Mouse (Mus musculus): ENCODE results near the gene Disc1.

The Disc1 gene

GRCm38 (mm10) chr8:125183548-125184451 is 129.8 kb downstream of the Disc1 start:
- peak; percentile 50 to 74 for DNase-seq (ENCODE audit: low spot score in 2 of 2)

GRCm38 (mm10) chr8:125184452-125184817 is 130.4 kb downstream of the Disc1 start:
- DNase-seq (ENCODE audit: low spot score in 2 of 2), result no peak

GRCm38 (mm10) chr8:125184881-125185280 is 130.9 kb downstream of the Disc1 start:
- DNase-seq (ENCODE audit: low spot score in 2 of 2), result no peak

GRCm38 (mm10) chr8:125187044-125187443 is 133.0 kb downstream of the Disc1 start:
- no peak for DNase-seq (ENCODE audit: low spot score in 2 of 2)

- no peak for DNase-seq (ENCODE audit: low spot score in 2 of 2)
Observed at GRCm38 (mm10) chr8:125193701-125194100, 139.7 kb downstream of the Disc1 start.

GRCm38 (mm10) chr8:125195121-125195520 is 141.1 kb downstream of the Disc1 start:
- DNase-seq (ENCODE audit: low spot score in 2 of 2), result no peak

GRCm38 (mm10) chr8:125196573-125197094 is 142.6 kb downstream of the Disc1 start:
- no peak for DNase-seq (ENCODE audit: low spot score in 2 of 2)

- DNase-seq (ENCODE audit: low spot score in 2 of 2), result peak; percentile 61 to 81
Observed at GRCm38 (mm10) chr8:125197341-125198002, 143.5 kb downstream of the Disc1 start.

- DNase-seq (ENCODE audit: low spot score in 2 of 2), result peak; percentile 33 to 49
Observed at GRCm38 (mm10) chr8:125198420-125199196, 144.6 kb downstream of the Disc1 start.

GRCm38 (mm10) chr8:125199197-125199939 is 145.4 kb downstream of the Disc1 start:
- peak; percentile 31 to 50 for DNase-seq (ENCODE audit: low spot score in 2 of 2)

- no peak for DNase-seq (ENCODE audit: low spot score in 2 of 2)
Observed at GRCm38 (mm10) chr8:125200273-125200863, 146.4 kb downstream of the Disc1 start.

GRCm38 (mm10) chr8:125201650-125202049 is 147.7 kb downstream of the Disc1 start:
- DNase-seq (ENCODE audit: low spot score in 2 of 2), result no peak

GRCm38 (mm10) chr8:125203016-125203415 is 149.0 kb downstream of the Disc1 start:
- no peak for DNase-seq (ENCODE audit: low spot score in 2 of 2)

GRCm38 (mm10) chr8:125205556-125205955 is 151.6 kb downstream of the Disc1 start:
- DNase-seq (ENCODE audit: low spot score in 2 of 2), result no peak

GRCm38 (mm10) chr8:125206391-125206790 is 152.4 kb downstream of the Disc1 start:
- DNase-seq (ENCODE audit: low spot score in 2 of 2), result no peak

GRCm38 (mm10) chr8:125206962-125207361 is 153.0 kb downstream of the Disc1 start:
- no peak for DNase-seq (ENCODE audit: low spot score in 2 of 2)

- DNase-seq (ENCODE audit: low spot score in 2 of 2), result peak in 1 of 2 experiments; percentile 42
Observed at GRCm38 (mm10) chr8:125212619-125213167, 158.7 kb downstream of the Disc1 start.

GRCm38 (mm10) chr8:125217902-125218581 is 164.0 kb downstream of the Disc1 start:
- no peak for DNase-seq (ENCODE audit: low spot score in 2 of 2)

- DNase-seq (ENCODE audit: low spot score in 2 of 2), result no peak
Observed at GRCm38 (mm10) chr8:125218669-125219068, 164.7 kb downstream of the Disc1 start.

GRCm38 (mm10) chr8:125220608-125221007 is 166.6 kb downstream of the Disc1 start:
- DNase-seq (ENCODE audit: low spot score in 2 of 2), result no peak

All from heart, adult 9 months (tissue).